Mouse (Mus musculus) heart, postnatal 0 days (tissue): ENCODE data around the gene Fgfr2. TPM values are rescaled to one million over a fixed set of nuclear protein-coding genes. Genes with fewer than 3 reads are reported as not detected.

Experiments used
- ATAC-seq: fragments of 200-750 bp; cut with Nextera tagmentation; 2 replicates; pipeline ENCODE4 v1.8.0; 2017; ENCODE audit warnings: low read depth, moderate number of reproducible peaks, moderate library complexity; ENCODE audit not compliant: insufficient read depth
- DNase-seq: peaks from one replicate; pipeline ENCODE4 v3.0.0-alpha.2; 2016; ENCODE audit warnings: low spot score
- H3K27ac ChIP-seq: fragments of 300-500 bp; sonication (generic); 2 replicates; pipeline ENCODE4 v1.5.1; 2014; ENCODE audit warnings: low read depth, mild to moderate bottlenecking
- H3K27me3 ChIP-seq: fragments of 300-500 bp; sonication (generic); 2 replicates; pipeline ENCODE4 v1.6.1; 2014; ENCODE audit warnings: low read length, mixed read lengths; ENCODE audit not compliant: control insufficient read depth, insufficient read depth
- H3K36me3 ChIP-seq: fragments of 300-500 bp; sonication (generic); replicated peaks from 2 replicates; pipeline ENCODE4 v1.6.1; 2014; ENCODE audit warnings: low read length, mixed read lengths; ENCODE audit not compliant: control insufficient read depth, insufficient read depth
- H3K4me1 ChIP-seq: fragments of 300-500 bp; sonication (generic); 2 replicates; pipeline ENCODE4 v1.6.1; 2014; ENCODE audit warnings: antibody characterized with exemption; ENCODE audit not compliant: control insufficient read depth, insufficient read depth
- H3K4me2 ChIP-seq: fragments of 300-500 bp; sonication (generic); 2 replicates; pipeline ENCODE4 v1.6.1; 2014; ENCODE audit warnings: low read depth, mild to moderate bottlenecking, low read length, moderate library complexity
- H3K4me3 ChIP-seq: fragments of 300-500 bp; sonication (generic); 2 replicates; pipeline ENCODE4 v1.5.1; 2014; ENCODE audit warnings: low read depth, low read length
- H3K9ac ChIP-seq: fragments of 300-500 bp; sonication (generic); replicated peaks from 2 replicates; pipeline ENCODE4 v1.6.1; 2014; ENCODE audit warnings: low read depth, low read length, mixed read lengths
- H3K9me3 ChIP-seq: fragments of 300-500 bp; sonication (generic); replicated peaks from 2 replicates; pipeline ENCODE4 v1.6.1; 2016; ENCODE audit warnings: low read length; ENCODE audit not compliant: control insufficient read depth
- CTCF ChIP-seq: IDR thresholded peaks from 2 replicates; pipeline ENCODE4 v1.5.1; 2016; ENCODE audit warnings: antibody characterized with exemption, control low read depth, low read depth
- EP300 ChIP-seq: IDR thresholded peaks from 2 replicates; pipeline ENCODE4 v1.6.1; 2016; ENCODE audit warnings: antibody characterized with exemption, low read depth
- WGBS: fragments of 180-500 bp; shearing (Covaris S2); extraction: QIAGEN DNeasy Blood & Tissue Kit; methylation state at CpG from one replicate; pipeline ENCODE4 v1.1.7; 2014; 5-methylcytosine and 5-hydroxymethylcytosine counted together
- polyA plus RNA-seq: library from polyadenylated mRNA; unstranded; fragments of >200 nt; fragmentation: Nextera tagmentation; extraction: Ambion mirVana; gene quantifications from 2 replicates; pipeline ENCODE4 v1.2.1, GENCODE M21; 2015
- total RNA-seq: library from RNA; depleted of rRNA; stranded (reverse); fragments of >200 nt; gene quantifications from 2 replicates; pipeline ENCODE4 v1.2.3, GENCODE M21; 2014; ENCODE audit warnings: low replicate concordance

The Fgfr2 gene
- total and polyA plus RNA-seq, 2 experiments from 2014 or later = 3.8 to 11.5 TPM

DNA sequence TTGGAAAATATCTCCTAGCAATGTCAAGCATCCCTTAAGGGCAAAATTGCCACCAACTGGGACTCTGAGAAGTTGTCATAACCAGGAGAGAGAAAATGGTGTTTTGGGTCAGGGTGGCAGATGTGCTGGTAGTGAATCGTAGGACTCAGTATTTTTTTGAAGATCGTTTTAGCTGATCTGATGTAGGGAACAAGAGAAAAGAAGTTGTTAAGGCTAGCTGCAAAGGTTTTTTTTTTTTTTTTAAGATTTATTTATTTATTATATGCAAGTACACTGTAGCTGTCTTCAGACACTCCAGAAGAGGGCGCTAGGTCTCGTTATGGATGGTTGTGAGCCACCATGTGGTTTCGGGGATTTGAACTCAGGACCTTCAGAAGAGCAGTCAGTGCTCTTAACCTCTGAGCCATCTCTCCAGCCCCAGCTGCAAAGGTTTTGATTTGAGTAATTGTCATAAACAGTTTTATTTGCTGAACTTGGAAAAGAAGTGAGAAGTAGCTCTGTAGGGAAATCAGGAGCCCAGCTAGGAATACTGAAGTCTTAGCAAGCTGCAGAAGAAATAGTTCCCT is 265.0 kb downstream of the Fgfr2 start:
- no peak for ATAC-seq
- Histone ChIP-seq H3K9ac (no peak overlapping the region), H3K36me3 (no peaks in the 10 kb centered on the region), H3K4me3 (no peak overlapping the region), H3K4me1 (peaks cover 8% of the 10 kb centered on the region; the same call in 1 of the 2 replicates), H3K9me3 (no peaks in the 10 kb centered on the region), H3K4me2 (no peak overlapping the region), H3K27ac (no peak overlapping the region), H3K27me3 (no peaks in the 10 kb centered on the region)
- WGBS = 66% methylated on average over 5 of the region's 5 CpGs
- DNase-seq = no peak
- no peak for TF ChIP-seq EP300
- no peak for TF ChIP-seq CTCF

DNA sequence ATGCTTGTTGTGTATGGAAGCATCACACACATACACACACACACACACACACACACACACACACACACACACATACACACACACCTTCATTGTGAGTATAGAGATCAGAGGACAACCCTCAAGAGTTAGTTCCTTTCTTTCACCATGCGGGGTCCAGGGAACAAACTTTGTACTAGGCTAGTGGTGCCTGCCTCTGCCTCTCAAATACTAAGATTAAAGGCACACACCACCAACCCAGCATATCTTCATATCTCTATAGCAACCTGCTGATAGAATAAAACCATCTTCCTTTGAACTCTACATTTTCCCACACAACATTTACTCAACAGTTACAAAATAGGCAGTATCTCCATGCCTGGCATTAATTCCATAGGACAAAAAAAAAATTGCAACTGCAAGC is 267.1 kb downstream of the Fgfr2 start:
- no peaks in the 10 kb centered on the region for H3K27me3 ChIP-seq
- peaks cover 16% of the 10 kb centered on the region for H3K4me1 ChIP-seq
- DNase-seq (no peak), ATAC-seq (no peak)
- no peaks in the 10 kb centered on the region for H3K36me3 ChIP-seq
- no peak overlapping the region for H3K9ac ChIP-seq
- no peak overlapping the region for H3K4me2 ChIP-seq
- H3K27ac ChIP-seq = no peak overlapping the region
- H3K9me3 ChIP-seq = no peaks in the 10 kb centered on the region
- 73% methylated on average over 1 of the region's 1 CpGs for WGBS
- TF ChIP-seq EP300 (no peak), CTCF (no peak)
- H3K4me3 ChIP-seq = no peak overlapping the region

DNA sequence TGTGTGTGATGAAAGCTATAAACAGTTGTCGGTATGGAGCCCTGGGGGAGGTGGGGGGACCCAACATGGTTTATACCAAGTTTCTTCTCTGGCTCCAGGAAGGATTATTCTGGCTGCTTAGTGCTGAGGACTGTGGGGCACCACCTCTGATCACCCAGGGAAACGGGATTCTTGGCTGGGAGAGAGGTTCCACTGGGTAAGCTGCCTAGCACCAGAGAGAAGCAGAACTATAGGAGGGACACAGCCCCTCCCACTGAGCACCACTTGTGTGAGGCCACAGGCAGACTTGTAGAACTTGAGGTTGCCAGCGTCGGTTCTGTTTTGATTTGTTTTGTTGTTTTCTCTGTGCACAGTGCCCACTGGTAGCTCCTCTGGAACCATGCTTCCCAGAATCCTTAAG is 269.2 kb downstream of the Fgfr2 start:
- Histone ChIP-seq H3K27ac (no peak overlapping the region), H3K9me3 (no peaks in the 10 kb centered on the region), H3K4me1 (peaks cover 7% of the 10 kb centered on the region; the same call in 1 of the 2 replicates), H3K4me3 (no peak overlapping the region), H3K36me3 (peaks cover 18% of the 10 kb centered on the region), H3K27me3 (no peaks in the 10 kb centered on the region), H3K4me2 (no peak overlapping the region), H3K9ac (no peak overlapping the region)
- no peak for TF ChIP-seq EP300
- no peak for TF ChIP-seq CTCF
- ATAC-seq (no peak), DNase-seq (no peak)
- WGBS = 68% methylated on average over 4 of the region's 4 CpGs

DNA sequence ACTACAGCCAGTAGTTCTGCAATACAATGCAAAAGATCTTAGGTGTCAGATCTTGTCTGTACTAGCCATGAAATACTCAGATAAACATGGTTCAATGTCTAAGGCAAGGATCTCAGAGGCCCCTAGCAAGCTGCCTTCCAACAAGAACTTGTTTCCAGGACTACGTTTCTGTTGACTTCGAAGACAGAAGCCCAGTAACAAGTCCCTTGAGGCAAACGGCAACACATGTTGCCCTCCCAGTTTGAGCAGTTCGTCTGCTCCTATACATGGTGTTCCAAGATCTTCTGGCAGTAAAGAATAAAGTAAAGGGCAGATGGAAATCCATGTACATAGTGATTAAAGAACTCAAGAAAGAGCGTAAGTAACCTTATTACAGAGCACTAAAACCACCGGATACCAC is 269.8 kb downstream of the Fgfr2 start:
- Histone ChIP-seq H3K36me3 (peaks cover 24% of the 10 kb centered on the region), H3K27me3 (no peaks in the 10 kb centered on the region), H3K4me3 (no peak overlapping the region), H3K4me1 (peaks cover 7% of the 10 kb centered on the region; the same call in 1 of the 2 replicates), H3K9me3 (no peaks in the 10 kb centered on the region), H3K9ac (no peak overlapping the region), H3K4me2 (no peak overlapping the region), H3K27ac (no peak overlapping the region)
- ATAC-seq (no peak), DNase-seq (no peak)
- 83% methylated on average over 6 of the region's 6 CpGs for WGBS
- TF ChIP-seq EP300 = no peak
- no peak for TF ChIP-seq CTCF

DNA sequence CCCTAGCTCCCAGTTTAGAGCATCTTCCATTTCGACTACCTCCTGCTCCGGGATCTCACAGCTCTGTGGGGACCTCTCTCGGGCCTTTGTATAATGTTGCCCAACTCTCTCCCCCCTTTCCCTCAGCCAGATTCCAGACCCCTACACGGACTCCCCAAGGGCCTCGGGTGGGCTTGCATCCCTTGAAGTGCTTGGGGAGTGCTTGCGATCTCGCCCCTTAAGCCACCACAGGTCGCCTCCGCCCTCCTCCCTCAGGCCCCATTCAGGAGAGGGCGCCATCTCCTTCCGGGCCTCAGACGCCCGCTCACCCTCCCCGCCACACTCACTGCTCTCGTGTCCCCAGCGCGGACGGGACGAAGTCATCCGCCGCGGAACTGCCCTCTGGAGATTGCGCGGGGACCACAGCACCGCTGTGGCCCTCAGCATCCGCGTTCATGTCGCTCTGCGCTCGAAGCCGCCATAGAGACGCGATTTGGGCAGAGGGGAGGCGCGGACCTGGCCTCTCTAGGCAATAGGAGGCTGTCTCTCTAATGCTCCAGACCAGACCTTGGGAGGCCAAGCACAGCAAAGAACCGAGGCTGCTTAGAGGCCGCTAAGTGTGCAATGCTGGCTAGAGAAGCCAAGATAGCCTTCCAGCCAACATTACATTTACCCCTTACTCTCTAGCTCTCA is 270.8 kb downstream of the Fgfr2 start, which contains the start of gene Eef1akmt2:
Gene Eef1akmt2, minus strand, starts transcription at position 501 of the 672 bp plus-strand sequence.
- ATAC-seq (peak; percentile 92), DNase-seq (peak; percentile 80)
- Histone ChIP-seq H3K9me3 (no peaks in the 10 kb centered on the region), H3K27me3 (no peaks in the 10 kb centered on the region), H3K4me1 (peaks cover 7% of the 10 kb centered on the region; the same call in 1 of the 2 replicates), H3K4me2 (peak within 1 kb of the TSS; percentile 59), H3K27ac (peak within 1 kb of the TSS; percentile 95), H3K36me3 (peaks cover 35% of the 10 kb centered on the region), H3K4me3 (peak within 1 kb of the TSS; percentile 87), H3K9ac (peak within 1 kb of the TSS; percentile 87)
- WGBS = under 1% methylated on average over 37 of the region's 37 CpGs
- TF ChIP-seq EP300 = no peak
- 0 out of 2 replicates have a peak, but pooled peaks have one; percentile 25 for TF ChIP-seq CTCF

DNA sequence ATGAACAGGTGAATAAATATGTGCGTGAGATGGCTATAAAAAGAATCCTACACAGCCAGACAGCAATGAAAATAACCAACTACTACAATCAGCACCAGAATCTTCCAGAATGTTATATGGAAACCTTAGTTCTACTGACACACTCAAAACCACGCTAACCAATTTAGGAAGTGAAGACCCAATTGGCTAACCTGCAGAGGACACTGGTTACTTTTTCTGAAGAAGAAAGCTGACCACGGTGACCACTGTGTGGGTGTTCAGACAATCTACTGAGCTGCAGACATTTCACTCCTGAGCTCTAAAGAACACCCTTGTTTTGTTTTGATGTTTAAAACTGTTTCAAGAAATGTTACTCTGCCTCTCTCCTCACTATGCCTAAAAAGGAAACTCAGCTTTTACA is 280.0 kb downstream of the Fgfr2 start:
- no peaks in the 10 kb centered on the region for H3K4me1 ChIP-seq
- H3K9ac ChIP-seq = no peak overlapping the region
- H3K36me3 ChIP-seq = peaks cover 28% of the 10 kb centered on the region
- TF ChIP-seq EP300 (no peak), CTCF (no peak)
- no peaks in the 10 kb centered on the region for H3K27me3 ChIP-seq
- H3K4me3 ChIP-seq = no peak overlapping the region
- no peak overlapping the region for H3K4me2 ChIP-seq
- WGBS = 87% methylated on average over 3 of the region's 3 CpGs
- no peaks in the 10 kb centered on the region for H3K9me3 ChIP-seq
- no peak for DNase-seq
- no peak overlapping the region for H3K27ac ChIP-seq
- no peak for ATAC-seq
